Mouse (Mus musculus) CD4-positive, CD25-positive, alpha-beta regulatory T cell, adult 2 months (primary cell): Measurements from ENCODE around the gene Slc16a7.

ENCODE experiments used
- DNase-seq: peaks from one replicate; pipeline ENCODE4 v3.0.0-alpha.2; 2012; ENCODE audit warnings: low read depth, low spot score

Slc16a7 gene

GRCm38 (mm10) chr10:125388876-125389786 is at the start of gene Slc16a7:
Gene Slc16a7 (minus strand): TSS chr10:125389465.
- DNase-seq = peak; percentile 55

GRCm38 (mm10) chr10:125418795-125419194 is 29.5 kb upstream of the Slc16a7 start:
- peak; percentile 20 for DNase-seq

GRCm38 (mm10) chr10:125399796-125400195 is 10.5 kb upstream of the Slc16a7 start:
- DNase-seq = no peak

GRCm38 (mm10) chr10:125390011-125390410 is 746 bp upstream of the Slc16a7 start:
- no peak for DNase-seq

- peak; percentile 24 for DNase-seq
These were observed 787 bp downstream of the Slc16a7 start for GRCm38 (mm10) chr10:125388481-125388875.

GRCm38 (mm10) chr10:125387782-125388415 is 1.4 kb downstream of the Slc16a7 start:
- peak; percentile 5 for DNase-seq

- no peak for DNase-seq
These were observed 13.7 kb downstream of the Slc16a7 start for GRCm38 (mm10) chr10:125375526-125375925.

GRCm38 (mm10) chr10:125372666-125373065 is 16.6 kb downstream of the Slc16a7 start:
- DNase-seq = no peak

GRCm38 (mm10) chr10:125371451-125371850 is 17.8 kb downstream of the Slc16a7 start:
- no peak for DNase-seq

- peak; percentile 31 for DNase-seq
These were observed 19.1 kb downstream of the Slc16a7 start for GRCm38 (mm10) chr10:125370037-125370610.

GRCm38 (mm10) chr10:125358479-125358878 is 30.8 kb downstream of the Slc16a7 start:
- DNase-seq = no peak

GRCm38 (mm10) chr10:125352805-125353204 is 36.5 kb downstream of the Slc16a7 start:
- no peak for DNase-seq

GRCm38 (mm10) chr10:125348171-125348570 is 41.1 kb downstream of the Slc16a7 start:
- no peak for DNase-seq

- DNase-seq = no peak
These were observed 42.1 kb downstream of the Slc16a7 start for GRCm38 (mm10) chr10:125347149-125347548.

- no peak for DNase-seq
These were observed 42.9 kb downstream of the Slc16a7 start for GRCm38 (mm10) chr10:125346364-125346763.

- no peak for DNase-seq
These were observed 43.7 kb downstream of the Slc16a7 start for GRCm38 (mm10) chr10:125345583-125345982.

GRCm38 (mm10) chr10:125342204-125342603 is 47.1 kb downstream of the Slc16a7 start:
- DNase-seq = no peak

GRCm38 (mm10) chr10:125333799-125334198 is 55.5 kb downstream of the Slc16a7 start:
- no peak for DNase-seq

GRCm38 (mm10) chr10:125331334-125331733 is 57.9 kb downstream of the Slc16a7 start:
- no peak for DNase-seq

- no peak for DNase-seq
These were observed 60.8 kb downstream of the Slc16a7 start for GRCm38 (mm10) chr10:125328331-125329063.

GRCm38 (mm10) chr10:125324871-125325565 is 64.2 kb downstream of the Slc16a7 start:
- no peak for DNase-seq
